Mouse (Mus musculus): ENCODE data around the gene Gadd45gip1.

Gene Gadd45gip1

DNA sequence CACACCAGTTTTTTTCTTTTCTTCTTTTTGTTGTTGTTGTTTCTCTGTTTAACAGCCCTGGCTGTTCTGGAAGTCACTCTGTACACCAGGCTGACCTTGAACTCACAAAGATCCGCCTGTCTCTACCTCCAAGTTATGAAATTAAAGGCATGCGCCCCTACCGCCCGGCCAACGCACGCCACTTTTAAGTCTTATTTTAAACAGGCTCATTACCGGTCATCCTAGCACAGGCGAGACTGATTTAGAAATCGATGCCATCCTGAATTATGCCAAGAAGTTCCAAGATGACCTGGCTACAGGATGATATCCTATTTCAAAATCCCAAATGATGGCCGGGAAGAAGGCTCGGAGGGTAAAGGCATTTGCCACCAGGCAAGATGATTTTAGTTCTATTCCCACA lies at the start of gene Gadd45gip1:
Gadd45gip1 (plus strand) TSS at position 33 of the 400 bp plus-strand sequence.
- peak; percentile 89 for DNase-seq (ENCODE audit: low read depth, low spot score)

DNA sequence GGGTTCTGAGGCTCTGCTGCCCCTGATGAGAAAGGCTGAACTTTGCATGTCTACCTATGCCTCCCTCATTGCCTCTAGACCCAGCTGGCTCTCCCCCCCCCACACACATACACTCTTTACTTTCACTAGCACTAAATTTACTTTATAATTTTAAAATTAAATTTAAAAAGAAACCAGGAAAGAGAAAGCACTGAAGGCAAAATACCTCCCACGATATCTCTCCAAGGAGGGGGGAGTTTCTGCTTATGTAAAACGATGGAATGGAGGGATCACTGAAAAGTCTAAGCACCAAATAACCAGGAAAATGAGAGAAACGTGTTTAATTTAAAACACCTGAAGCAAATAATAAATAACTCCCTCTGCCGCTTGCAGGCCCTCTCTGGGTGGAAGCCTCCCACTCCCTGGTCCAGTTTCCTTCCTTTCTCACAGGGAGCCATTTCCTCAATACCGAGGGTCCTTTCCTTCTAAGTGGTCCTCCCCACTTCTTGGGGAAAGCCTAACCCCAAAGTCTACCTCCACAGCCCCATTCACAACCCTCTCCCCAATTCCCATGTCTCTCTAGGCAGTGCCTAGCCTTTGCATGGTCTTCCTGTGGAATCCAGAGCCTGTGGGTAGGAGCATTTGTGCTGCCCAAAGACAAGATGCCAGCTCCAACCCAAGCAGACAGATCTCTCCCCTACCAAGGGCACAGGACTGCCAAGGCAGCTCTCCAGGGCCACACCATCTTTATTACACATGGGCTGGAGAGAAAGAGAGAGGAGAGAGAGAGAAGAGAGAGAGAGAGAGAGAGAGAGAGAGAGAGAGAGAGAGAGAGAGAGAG lies 49.4 kb upstream of the Gadd45gip1 start:
- DNase-seq (ENCODE audit: low read depth, low spot score) = no peak

- DNase-seq (ENCODE audit: low read depth, low spot score) = no peak
Measured at GRCm38 (mm10) chr8:84782680-84783079, 48.6 kb upstream of the Gadd45gip1 start.

- no peak for DNase-seq (ENCODE audit: low read depth, low spot score)
Measured at GRCm38 (mm10) chr8:84783198-84783918, 48.0 kb upstream of the Gadd45gip1 start.

DNA sequence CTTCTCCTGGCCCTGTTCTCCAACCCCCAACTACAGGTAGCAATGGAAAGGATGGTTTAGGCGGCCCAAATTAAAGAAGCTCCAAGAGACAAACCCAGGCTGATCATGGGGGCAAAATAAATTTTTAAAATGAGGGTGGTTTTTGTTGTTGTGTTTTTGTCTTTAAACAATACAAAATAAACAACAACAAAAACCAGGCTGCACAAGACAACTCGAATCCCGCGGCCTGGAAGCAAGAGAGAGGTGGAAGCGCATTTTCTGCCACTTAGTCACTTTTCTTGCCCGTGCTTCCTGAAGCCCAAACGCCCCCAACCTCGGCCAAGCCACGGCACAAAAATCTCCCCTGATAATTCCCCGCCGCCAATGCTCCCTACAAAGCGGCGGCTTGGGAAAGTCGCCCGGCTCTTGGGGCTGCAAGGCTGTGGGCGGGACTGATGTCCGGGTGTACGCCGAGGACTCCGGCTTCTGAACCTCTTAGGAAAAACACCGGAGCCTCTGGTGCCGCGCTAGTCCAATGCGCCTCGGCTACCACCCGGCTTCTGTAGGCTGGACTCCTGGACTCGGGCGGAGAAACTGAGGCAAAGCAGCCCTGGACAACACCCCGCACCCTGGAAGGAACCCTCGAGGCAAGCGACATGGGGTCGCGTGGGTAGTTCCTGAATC lies 47.3 kb upstream of the Gadd45gip1 start:
- no peak for DNase-seq (ENCODE audit: low read depth, low spot score)

GRCm38 (mm10) chr8:84784681-84785505 lies 46.4 kb upstream of the Gadd45gip1 start:
- DNase-seq (ENCODE audit: low read depth, low spot score) = peak; percentile 69

GRCm38 (mm10) chr8:84785506-84785755 lies 45.9 kb upstream of the Gadd45gip1 start:
- no peak for DNase-seq (ENCODE audit: low read depth, low spot score)

DNA sequence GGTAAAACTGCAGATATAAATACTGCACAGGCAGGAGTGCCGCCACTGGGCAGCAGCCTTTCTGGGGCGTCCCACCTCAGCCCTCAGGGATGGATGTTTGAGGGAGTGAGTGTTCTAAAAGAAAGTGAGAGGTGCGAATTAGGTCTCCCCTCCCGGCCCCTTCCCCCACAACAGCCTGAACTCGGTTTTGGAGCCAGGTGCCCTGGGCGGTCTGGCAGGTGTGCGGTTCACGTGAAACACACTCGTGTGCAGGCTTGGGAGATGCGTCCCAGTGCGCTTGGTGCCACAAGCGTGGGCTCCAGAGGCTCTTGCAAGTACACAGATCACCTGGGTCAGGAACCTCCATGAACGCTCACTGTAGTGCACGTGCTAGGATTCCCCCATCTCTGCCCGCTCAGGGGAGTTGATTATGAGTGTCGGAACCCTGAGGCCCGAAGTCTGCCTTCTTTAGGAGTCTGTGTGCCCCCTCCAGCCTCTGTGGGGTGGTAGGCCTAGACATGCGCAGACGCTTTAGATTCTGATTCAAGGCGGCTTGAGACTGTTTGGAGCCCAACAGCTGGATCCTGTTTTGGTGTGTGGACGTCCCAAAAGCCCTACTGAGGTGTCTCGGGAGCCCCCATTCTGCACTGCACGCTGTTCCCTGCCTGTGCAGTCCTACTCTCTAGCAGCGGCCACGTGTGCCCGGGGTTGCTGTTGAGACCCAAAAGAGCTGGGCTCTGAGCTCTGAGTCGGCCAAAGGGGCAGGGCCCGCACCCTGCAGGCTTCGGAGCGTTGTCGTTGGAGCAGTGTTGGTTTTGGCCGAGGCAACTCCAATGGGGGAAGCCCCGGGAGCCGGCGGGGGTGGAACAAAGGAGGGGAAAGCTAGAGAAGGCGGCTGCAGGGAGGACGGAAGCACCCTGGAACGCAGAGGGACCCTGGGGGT lies 45.3 kb upstream of the Gadd45gip1 start:
- peak; percentile 70 for DNase-seq (ENCODE audit: low read depth, low spot score)

DNA sequence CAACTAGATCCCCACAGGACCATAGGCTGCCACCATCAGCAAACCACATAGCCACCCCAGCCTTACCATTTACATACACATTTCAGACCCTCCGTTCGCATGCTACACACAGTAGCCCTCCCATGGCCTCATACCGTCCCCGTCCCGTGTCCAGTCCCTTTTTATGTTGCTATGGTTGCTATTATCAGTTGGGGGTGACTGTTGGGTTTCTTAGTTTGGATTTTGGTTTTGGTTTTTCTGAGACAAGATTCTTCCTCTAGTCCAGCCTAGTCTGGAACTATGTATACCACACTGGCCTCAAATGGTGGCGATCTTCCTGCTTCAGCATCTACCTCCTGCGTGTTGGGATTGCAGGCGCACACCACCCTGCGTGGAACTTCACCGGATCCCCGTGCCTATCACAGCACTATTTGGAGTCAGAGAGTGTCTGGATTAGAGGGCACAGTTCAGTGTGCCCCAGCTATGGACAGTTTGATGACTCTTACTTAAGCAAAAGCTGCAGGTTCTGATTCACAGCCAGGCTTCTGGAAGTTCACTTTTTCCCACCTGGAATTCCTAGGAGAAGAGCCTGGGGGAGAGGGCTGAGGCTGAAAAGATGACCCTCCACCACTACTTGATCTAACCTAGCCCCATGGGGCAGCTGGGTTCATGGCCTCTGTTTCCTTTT lies 44.4 kb upstream of the Gadd45gip1 start:
- no peak for DNase-seq (ENCODE audit: low read depth, low spot score)

- no peak for DNase-seq (ENCODE audit: low read depth, low spot score)
Measured at GRCm38 (mm10) chr8:84787523-84788302, 43.6 kb upstream of the Gadd45gip1 start.

- no peak for DNase-seq (ENCODE audit: low read depth, low spot score)
Measured at GRCm38 (mm10) chr8:84788896-84789295, 42.4 kb upstream of the Gadd45gip1 start.

DNA sequence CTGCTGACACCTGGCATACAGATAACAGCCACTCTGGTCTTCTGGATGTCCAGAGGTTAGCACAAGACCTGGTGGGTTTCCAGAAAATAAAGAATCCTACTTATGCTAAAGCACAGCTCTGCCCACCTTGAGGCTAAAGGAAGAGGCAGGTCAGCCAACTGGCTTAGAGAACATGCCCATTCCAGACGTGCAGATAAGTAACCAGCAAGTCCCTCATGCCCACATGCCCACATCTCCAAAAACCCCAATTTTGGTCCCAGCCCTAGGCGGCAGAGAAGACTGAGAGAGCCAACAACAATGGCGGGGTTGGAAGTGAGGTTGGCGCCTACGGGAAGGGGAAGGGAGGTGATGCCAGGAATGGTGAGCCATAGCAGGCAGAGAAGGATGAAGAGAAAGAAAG lies 42.0 kb upstream of the Gadd45gip1 start:
- DNase-seq (ENCODE audit: low read depth, low spot score) = no peak

- DNase-seq (ENCODE audit: low read depth, low spot score) = no peak
Measured at GRCm38 (mm10) chr8:84789855-84790486, 41.4 kb upstream of the Gadd45gip1 start.

GRCm38 (mm10) chr8:84790537-84790936 lies 40.8 kb upstream of the Gadd45gip1 start:
- no peak for DNase-seq (ENCODE audit: low read depth, low spot score)

DNA sequence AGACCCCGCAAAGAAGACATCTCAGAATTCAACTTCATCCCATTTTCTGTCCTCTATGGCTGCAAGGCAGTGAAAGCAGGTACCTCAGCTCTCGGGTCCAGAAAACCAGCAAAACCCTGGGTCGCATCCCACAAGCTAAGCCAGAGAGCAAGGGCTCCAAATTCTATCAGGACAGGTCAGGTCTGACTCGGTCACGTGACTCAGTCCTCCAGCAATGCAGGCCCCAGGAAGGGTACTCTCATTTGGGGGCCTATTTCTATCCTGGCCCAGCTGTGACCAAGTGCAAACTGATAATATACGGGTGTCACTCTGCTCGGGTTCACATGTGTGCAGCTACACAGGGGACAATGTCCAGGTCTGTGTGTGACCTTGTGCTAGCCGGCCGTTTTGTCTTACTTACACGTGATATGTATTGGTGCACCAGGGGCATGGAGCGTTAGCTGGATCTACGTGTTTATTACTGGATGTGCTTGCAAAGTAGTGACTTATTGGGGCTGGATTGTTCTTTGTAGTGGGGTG lies 38.8 kb upstream of the Gadd45gip1 start:
- DNase-seq (ENCODE audit: low read depth, low spot score) = no peak

- no peak for DNase-seq (ENCODE audit: low read depth, low spot score)
Measured at GRCm38 (mm10) chr8:84793134-84793533, 38.2 kb upstream of the Gadd45gip1 start.

DNA sequence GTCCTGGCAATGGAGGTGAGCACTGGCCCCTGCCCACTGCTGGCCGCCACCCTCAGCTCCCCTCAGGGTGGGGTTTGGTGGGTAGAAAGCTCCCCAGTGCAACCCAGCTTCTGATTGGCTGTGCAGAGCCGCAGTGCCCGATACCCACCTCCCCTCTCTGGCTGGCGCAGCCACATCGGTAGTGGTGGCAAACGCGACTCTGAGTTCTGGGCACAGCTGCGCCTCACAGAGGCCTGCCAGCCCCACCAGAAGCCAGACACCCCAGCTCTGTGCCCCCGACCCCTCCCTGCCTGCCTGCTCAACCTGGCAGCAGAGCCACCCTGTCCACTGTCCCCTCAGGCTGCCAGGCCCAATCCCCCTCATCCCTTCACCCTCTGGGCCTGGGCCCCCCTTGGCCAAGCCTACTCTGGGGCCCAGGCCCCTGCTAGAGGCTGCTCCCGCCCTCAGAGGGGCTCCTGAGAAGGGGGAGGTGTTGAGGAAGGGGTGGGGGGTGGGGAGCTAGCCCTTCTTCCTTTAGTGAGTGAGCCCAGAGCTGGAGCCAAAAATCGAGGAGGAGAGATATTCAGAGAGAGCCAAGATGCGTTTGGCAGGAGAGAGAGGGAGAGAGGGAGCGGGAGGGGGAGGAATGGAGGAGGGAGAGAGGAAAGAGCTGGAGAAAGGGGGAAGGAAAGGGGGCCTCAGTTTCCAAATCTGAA lies 37.4 kb upstream of the Gadd45gip1 start:
- no peak for DNase-seq (ENCODE audit: low read depth, low spot score)

GRCm38 (mm10) chr8:84794486-84794885 lies 36.8 kb upstream of the Gadd45gip1 start:
- DNase-seq (ENCODE audit: low read depth, low spot score) = no peak

Measured in R1 (cell line).